Mouse (Mus musculus): ENCODE measurements around the gene Olfr669. TPM values are rescaled to one million over a fixed set of nuclear protein-coding genes. Genes with fewer than 3 reads are reported as not detected.

The Olfr669 gene
- total and polyA plus RNA-seq, 2 experiments from 2014 or later, result not detected

DNA sequence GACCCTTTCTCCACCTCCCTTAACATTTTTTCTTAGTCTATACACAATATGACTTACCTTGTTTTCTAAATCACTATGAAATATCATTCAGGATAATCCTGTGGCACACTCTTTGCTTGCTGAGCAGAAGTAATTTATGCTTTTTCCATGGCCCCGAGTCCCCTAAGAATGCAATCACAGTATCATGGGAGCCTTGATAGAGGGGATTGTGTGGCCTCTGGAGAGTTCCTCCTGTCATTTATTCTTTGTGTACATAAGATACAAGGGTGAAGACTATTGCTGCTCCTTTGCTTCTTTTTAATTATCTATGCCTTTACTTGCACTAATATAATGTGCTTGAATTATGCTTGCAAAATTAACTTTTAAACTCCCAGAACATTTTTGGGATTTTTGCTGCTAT, 45.0 kb downstream of the Olfr669 start, which contains the start of gene Olfr671:
Olfr671 (minus strand) TSS at position 101 of the 400 bp plus-strand sequence.
- Histone ChIP-seq H3K4me3 (ENCODE audit: low read depth, low read length) (no peak within 1 kb of the TSS), H3K9me3 (replicated peaks; ENCODE audit: control insufficient read depth, low read length) (no peaks in the 10 kb centered on the region), H3K4me1 (ENCODE audit: control insufficient read depth, insufficient read depth) (no peaks in the 10 kb centered on the region), H3K4me2 (ENCODE audit: low read depth, low read length) (no peak within 1 kb of the TSS), H3K36me3 (replicated peaks; ENCODE audit: control insufficient read depth, insufficient read depth, low read length) (no peaks in the 10 kb centered on the region), H3K27ac (ENCODE audit: low read depth) (no peak within 1 kb of the TSS), H3K27me3 (ENCODE audit: control insufficient read depth, insufficient read depth, low read length) (no peaks in the 10 kb centered on the region), H3K9ac (replicated peaks; ENCODE audit: low read depth, low read length) (no peak within 1 kb of the TSS)
- TF ChIP-seq EP300 (IDR thresholded peaks at IDR 0.05; ENCODE audit: low read depth) (no peak), CTCF (IDR thresholded peaks at IDR 0.05; ENCODE audit: low read depth) (no peak)
- DNase-seq (ENCODE audit: low spot score), result no peak
- WGBS, result 56% methylated on average over 1 of the region's 1 CpGs
- no peak for ATAC-seq (ENCODE audit: insufficient read depth, low read depth)

Other genes with a start within 250 kb of the Olfr669 start
- not detected in 2 replicates for gene Olfr661, start 247.7 kb upstream of the Olfr669 start, total RNA-seq (2014; rRNA removed; ENCODE audit: low replicate concordance)
- not detected in 2 replicates for gene Olfr661, start 247.7 kb upstream of the Olfr669 start, polyA plus RNA-seq (2015; fragmentation: Nextera tagmentation; extraction: Ambion mirVana)
- not detected in 2 replicates for gene Usp17le, start 156.8 kb upstream of the Olfr669 start, total RNA-seq (2014; rRNA removed; ENCODE audit: low replicate concordance)
- not detected in 2 replicates for gene Usp17le, start 156.8 kb upstream of the Olfr669 start, polyA plus RNA-seq (2015; fragmentation: Nextera tagmentation; extraction: Ambion mirVana)
- not detected in 2 replicates for gene Usp17lb, start 91.6 kb upstream of the Olfr669 start, total RNA-seq (2014; rRNA removed; ENCODE audit: low replicate concordance)
- not detected in 2 replicates for gene Usp17lb, start 91.6 kb upstream of the Olfr669 start, polyA plus RNA-seq (2015; fragmentation: Nextera tagmentation; extraction: Ambion mirVana)
- not detected in 2 replicates for gene Usp17la, start 77.2 kb upstream of the Olfr669 start, total RNA-seq (2014; rRNA removed; ENCODE audit: low replicate concordance)
- gene Usp17la, start 77.2 kb upstream of the Olfr669 start, polyA plus RNA-seq (2015; fragmentation: Nextera tagmentation; extraction: Ambion mirVana), result not detected in 2 replicates
- gene Olfr665, start 56.2 kb upstream of the Olfr669 start, total RNA-seq (2014; rRNA removed; ENCODE audit: low replicate concordance), result not detected in 2 replicates
- not detected in 2 replicates for gene Olfr665, start 56.2 kb upstream of the Olfr669 start, polyA plus RNA-seq (2015; fragmentation: Nextera tagmentation; extraction: Ambion mirVana)
- gene Olfr666, start 38.3 kb upstream of the Olfr669 start, total RNA-seq (2014; rRNA removed; ENCODE audit: low replicate concordance), result not detected in 2 replicates
- gene Olfr666, start 38.3 kb upstream of the Olfr669 start, polyA plus RNA-seq (2015; fragmentation: Nextera tagmentation; extraction: Ambion mirVana), result not detected in 2 replicates
- gene Olfr667, start 12.8 kb upstream of the Olfr669 start, total RNA-seq (2014; rRNA removed; ENCODE audit: low replicate concordance), result not detected in 2 replicates
- gene Olfr667, start 12.8 kb upstream of the Olfr669 start, polyA plus RNA-seq (2015; fragmentation: Nextera tagmentation; extraction: Ambion mirVana), result not detected in 2 replicates
- not detected in 2 replicates for gene Olfr668, start 6.2 kb upstream of the Olfr669 start, total RNA-seq (2014; rRNA removed; ENCODE audit: low replicate concordance)
- not detected in 2 replicates for gene Olfr668, start 6.2 kb upstream of the Olfr669 start, polyA plus RNA-seq (2015; fragmentation: Nextera tagmentation; extraction: Ambion mirVana)
- not detected in 2 replicates for gene Olfr670, start 28.4 kb downstream of the Olfr669 start, total RNA-seq (2014; rRNA removed; ENCODE audit: low replicate concordance)
- gene Olfr670, start 28.4 kb downstream of the Olfr669 start, polyA plus RNA-seq (2015; fragmentation: Nextera tagmentation; extraction: Ambion mirVana), result not detected in 2 replicates
- gene Olfr671, start 44.9 kb downstream of the Olfr669 start, total RNA-seq (2014; rRNA removed; ENCODE audit: low replicate concordance), result not detected in 2 replicates
- not detected in 2 replicates for gene Olfr671, start 44.9 kb downstream of the Olfr669 start, polyA plus RNA-seq (2015; fragmentation: Nextera tagmentation; extraction: Ambion mirVana)
- not detected in 2 replicates for gene Olfr672, start 67.8 kb downstream of the Olfr669 start, total RNA-seq (2014; rRNA removed; ENCODE audit: low replicate concordance)
- gene Olfr672, start 67.8 kb downstream of the Olfr669 start, polyA plus RNA-seq (2015; fragmentation: Nextera tagmentation; extraction: Ambion mirVana), result not detected in 2 replicates
- not detected in 2 replicates for gene Olfr675, start 94.2 kb downstream of the Olfr669 start, total RNA-seq (2014; rRNA removed; ENCODE audit: low replicate concordance)
- gene Olfr675, start 94.2 kb downstream of the Olfr669 start, polyA plus RNA-seq (2015; fragmentation: Nextera tagmentation; extraction: Ambion mirVana), result not detected in 2 replicates
- gene Olfr676, start 98.5 kb downstream of the Olfr669 start, total RNA-seq (2014; rRNA removed; ENCODE audit: low replicate concordance), result not detected in 2 replicates
- not detected in 2 replicates for gene Olfr676, start 98.5 kb downstream of the Olfr669 start, polyA plus RNA-seq (2015; fragmentation: Nextera tagmentation; extraction: Ambion mirVana)
- not detected in 2 replicates for gene Olfr677, start 117.1 kb downstream of the Olfr669 start, total RNA-seq (2014; rRNA removed; ENCODE audit: low replicate concordance)
- not detected in 2 replicates for gene Olfr677, start 117.1 kb downstream of the Olfr669 start, polyA plus RNA-seq (2015; fragmentation: Nextera tagmentation; extraction: Ambion mirVana)
- gene Olfr678, start 130.2 kb downstream of the Olfr669 start, total RNA-seq (2014; rRNA removed; ENCODE audit: low replicate concordance), result not detected in 2 replicates
- gene Olfr678, start 130.2 kb downstream of the Olfr669 start, polyA plus RNA-seq (2015; fragmentation: Nextera tagmentation; extraction: Ambion mirVana), result not detected in 2 replicates
- gene Olfr679, start 147.0 kb downstream of the Olfr669 start, total RNA-seq (2014; rRNA removed; ENCODE audit: low replicate concordance), result not detected in 2 replicates
- not detected in 2 replicates for gene Olfr679, start 147.0 kb downstream of the Olfr669 start, polyA plus RNA-seq (2015; fragmentation: Nextera tagmentation; extraction: Ambion mirVana)
- not detected in 2 replicates for gene Olfr680-ps1, start 158.6 kb downstream of the Olfr669 start, total RNA-seq (2014; rRNA removed; ENCODE audit: low replicate concordance)
- gene Olfr680-ps1, start 158.6 kb downstream of the Olfr669 start, polyA plus RNA-seq (2015; fragmentation: Nextera tagmentation; extraction: Ambion mirVana), result not detected in 2 replicates
- not detected in 2 replicates for gene Olfr681, start 182.6 kb downstream of the Olfr669 start, total RNA-seq (2014; rRNA removed; ENCODE audit: low replicate concordance)
- not detected in 2 replicates for gene Olfr681, start 182.6 kb downstream of the Olfr669 start, polyA plus RNA-seq (2015; fragmentation: Nextera tagmentation; extraction: Ambion mirVana)
- not detected in 2 replicates for gene Olfr683, start 212.8 kb downstream of the Olfr669 start, total RNA-seq (2014; rRNA removed; ENCODE audit: low replicate concordance)
- not detected in 2 replicates for gene Olfr683, start 212.8 kb downstream of the Olfr669 start, polyA plus RNA-seq (2015; fragmentation: Nextera tagmentation; extraction: Ambion mirVana)
- not detected in 2 replicates for gene Olfr684, start 229.4 kb downstream of the Olfr669 start, total RNA-seq (2014; rRNA removed; ENCODE audit: low replicate concordance)
- not detected in 2 replicates for gene Olfr684, start 229.4 kb downstream of the Olfr669 start, polyA plus RNA-seq (2015; fragmentation: Nextera tagmentation; extraction: Ambion mirVana)